Mouse (Mus musculus) kidney, embryonic 16.5 days (tissue): ENCODE data around the gene Dapl1. TPM values are rescaled to one million over a fixed set of nuclear protein-coding genes. Genes with fewer than 3 reads are reported as not detected.

Source experiments
- ATAC-seq: fragments of 200-750 bp; cut with Nextera tagmentation; 2 replicates; pipeline ENCODE4 v1.8.0; 2017; ENCODE audit warnings: moderate TSS enrichment; ENCODE audit not compliant: low FRiP score, low TSS enrichment
- H3K27ac ChIP-seq: fragments of 300-500 bp; sonication (generic); 2 replicates; pipeline ENCODE4 v1.5.1; 2014; ENCODE audit warnings: low read length
- H3K27me3 ChIP-seq: fragments of 300-500 bp; sonication (generic); 2 replicates; pipeline ENCODE4 v1.6.1; 2014; ENCODE audit warnings: low read length, control low read depth, mixed read lengths; ENCODE audit not compliant: insufficient read depth
- H3K36me3 ChIP-seq: fragments of 300-500 bp; sonication (generic); 2 replicates; pipeline ENCODE4 v1.6.1; 2014; ENCODE audit warnings: low read length, control low read depth, mixed read lengths; ENCODE audit not compliant: insufficient read depth
- H3K4me1 ChIP-seq: fragments of 300-500 bp; sonication (generic); 2 replicates; pipeline ENCODE4 v1.6.1; 2014; ENCODE audit warnings: low read length, control low read depth, mixed read lengths; ENCODE audit not compliant: insufficient read depth
- H3K4me2 ChIP-seq: fragments of 300-500 bp; sonication (generic); replicated peaks from 2 replicates; pipeline ENCODE4 v1.6.1; 2014; ENCODE audit warnings: low read depth, low read length
- H3K4me3 ChIP-seq: fragments of 300-500 bp; sonication (generic); 2 replicates; pipeline ENCODE4 v1.5.1; 2014; ENCODE audit warnings: mild to moderate bottlenecking, low read length
- H3K9ac ChIP-seq: fragments of 300-500 bp; sonication (generic); replicated peaks from 2 replicates; pipeline ENCODE4 v1.6.1; 2014; ENCODE audit warnings: low read length
- H3K9me3 ChIP-seq: fragments of 300-500 bp; sonication (generic); 2 replicates; pipeline ENCODE4 v1.6.1; 2016; ENCODE audit warnings: low read length, control low read depth
- WGBS: fragments of 180-500 bp; shearing (Covaris S2); extraction: QIAGEN DNeasy Blood & Tissue Kit; methylation state at CpG from one replicate; pipeline ENCODE4 v1.1.7; 2014; 5-methylcytosine and 5-hydroxymethylcytosine counted together
- polyA plus RNA-seq: library from polyadenylated mRNA; unstranded; fragments of >200 nt; fragmentation: Nextera tagmentation; extraction: Ambion mirVana; gene quantifications from 2 replicates; pipeline ENCODE4 v1.2.1, GENCODE M21; 2015

The Dapl1 gene
- polyA plus RNA-seq, 1 experiment from 2014 or later, result 4.6 TPM

DNA sequence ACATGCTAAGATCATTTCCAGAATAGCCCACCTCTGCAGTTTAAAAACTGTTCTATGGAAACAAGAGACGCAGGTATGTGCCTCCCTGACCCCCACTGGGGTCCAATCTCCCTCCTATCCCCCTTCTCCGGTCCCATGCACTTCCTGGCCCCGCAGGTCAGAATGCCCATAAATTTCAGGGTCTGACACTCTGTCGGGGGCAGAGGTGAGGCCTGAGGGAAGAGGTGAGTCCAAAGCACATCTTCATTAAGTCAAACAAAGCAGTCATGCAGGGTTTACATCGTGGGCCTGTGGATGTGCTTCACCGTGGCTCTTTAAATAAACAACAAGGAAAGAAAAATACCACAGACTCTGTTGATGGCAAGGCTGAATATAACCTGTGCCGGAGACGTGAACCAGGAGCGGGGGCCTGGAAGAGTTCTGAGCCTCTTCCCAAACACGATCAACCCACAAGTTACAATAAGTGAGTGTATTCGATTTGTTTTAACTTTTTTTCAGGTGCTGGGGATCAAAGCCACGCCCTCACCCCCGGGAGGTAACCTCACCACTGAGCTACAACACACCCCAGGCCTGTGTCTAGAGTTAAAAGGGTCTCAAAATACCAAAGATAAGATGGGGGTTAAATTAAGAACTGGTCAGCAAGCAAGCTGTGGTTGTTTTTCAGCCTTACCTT lies 59.9 kb downstream of the Dapl1 start:
- Histone ChIP-seq H3K4me2 (no peak overlapping the region), H3K4me3 (no peak overlapping the region), H3K27ac (peak overlapping the region; percentile 17; the same call in 1 of the 2 replicates), H3K36me3 (no peaks in the 10 kb centered on the region), H3K4me1 (peaks cover 36% of the 10 kb centered on the region), H3K9me3 (no peaks in the 10 kb centered on the region), H3K27me3 (no peaks in the 10 kb centered on the region), H3K9ac (no peak overlapping the region)
- peak; percentile 86 for ATAC-seq
- 19% methylated on average over 13 of the region's 13 CpGs for WGBS

DNA sequence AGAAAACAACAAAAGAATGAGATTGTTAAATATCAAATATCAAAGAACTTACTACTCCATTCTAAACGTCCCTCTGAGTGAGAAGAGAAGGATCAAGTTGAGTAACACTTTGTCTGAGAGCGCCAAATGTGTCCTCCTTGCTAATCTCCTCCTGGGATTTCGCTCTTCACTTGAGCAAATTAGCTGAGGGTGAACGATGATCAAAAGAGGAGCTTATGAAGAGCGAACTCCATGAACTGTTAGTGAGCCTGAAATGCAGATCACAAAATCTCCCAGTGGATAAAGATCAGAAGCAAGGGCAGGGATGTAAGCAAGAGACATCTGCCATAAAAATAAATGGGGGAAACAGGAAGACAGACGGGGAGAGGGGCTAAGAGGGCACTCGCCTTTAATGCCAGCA lies 60.5 kb downstream of the Dapl1 start:
- Histone ChIP-seq H3K4me3 (no peak overlapping the region), H3K4me1 (peaks cover 36% of the 10 kb centered on the region), H3K27ac (peak overlapping the region; percentile 66; the same call in 1 of the 2 replicates), H3K9me3 (no peaks in the 10 kb centered on the region), H3K36me3 (no peaks in the 10 kb centered on the region), H3K27me3 (no peaks in the 10 kb centered on the region), H3K9ac (0 out of 2 replicates have a peak overlapping the region, but pooled peaks have one; percentile 11), H3K4me2 (no peak overlapping the region)
- WGBS, result 31% methylated on average over 7 of the region's 7 CpGs
- ATAC-seq, result no peak

DNA sequence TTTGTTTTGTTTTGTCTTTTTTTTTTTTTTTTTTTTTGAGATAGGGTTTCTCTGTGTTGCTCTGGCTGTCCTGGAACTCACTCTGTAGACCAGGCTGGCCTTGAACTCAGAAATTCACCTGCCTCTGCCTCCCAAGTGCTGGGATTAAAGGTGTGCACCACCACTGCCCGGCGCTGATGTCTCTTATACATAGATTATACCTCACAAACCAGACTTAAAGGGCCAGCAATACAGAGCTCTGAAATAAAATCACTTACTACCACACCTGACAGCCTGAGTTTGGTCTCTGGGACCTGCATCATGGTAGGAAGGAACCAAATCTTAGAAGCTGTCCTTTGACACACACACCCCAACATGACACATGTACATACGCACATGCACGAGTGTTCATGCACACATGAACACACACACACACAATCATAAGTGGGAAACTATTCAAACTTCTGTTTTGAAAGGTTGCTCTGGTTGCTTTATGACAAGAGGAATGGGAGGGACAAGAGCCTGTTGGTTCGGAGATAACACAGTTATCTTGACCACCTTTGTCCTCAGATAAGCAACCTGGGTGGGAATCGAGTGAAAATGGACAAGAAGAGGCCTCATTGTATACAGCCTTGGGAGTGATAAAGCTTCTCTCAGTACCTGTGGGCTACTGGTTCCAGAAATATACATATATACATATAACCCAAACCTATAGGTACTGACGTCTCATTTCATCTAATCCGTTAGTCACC lies 63.1 kb downstream of the Dapl1 start:
- Histone ChIP-seq H3K4me2 (no peak overlapping the region), H3K4me3 (no peak overlapping the region), H3K4me1 (peaks cover 29% of the 10 kb centered on the region), H3K36me3 (no peaks in the 10 kb centered on the region), H3K27ac (no peak overlapping the region), H3K9me3 (no peaks in the 10 kb centered on the region), H3K27me3 (no peaks in the 10 kb centered on the region), H3K9ac (no peak overlapping the region)
- 89% methylated on average over 8 of the region's 8 CpGs for WGBS
- ATAC-seq, result no peak

GRCm38 (mm10) chr2:59552784-59553183 lies 68.3 kb downstream of the Dapl1 start:
- Histone ChIP-seq H3K27me3 (no peaks in the 10 kb centered on the region), H3K4me2 (no peak overlapping the region), H3K4me3 (no peak overlapping the region), H3K9me3 (no peaks in the 10 kb centered on the region), H3K4me1 (no peaks in the 10 kb centered on the region), H3K36me3 (no peaks in the 10 kb centered on the region), H3K9ac (no peak overlapping the region), H3K27ac (no peak overlapping the region)
- 30% methylated on average over 1 of the region's 1 CpGs for WGBS
- ATAC-seq, result no peak

DNA sequence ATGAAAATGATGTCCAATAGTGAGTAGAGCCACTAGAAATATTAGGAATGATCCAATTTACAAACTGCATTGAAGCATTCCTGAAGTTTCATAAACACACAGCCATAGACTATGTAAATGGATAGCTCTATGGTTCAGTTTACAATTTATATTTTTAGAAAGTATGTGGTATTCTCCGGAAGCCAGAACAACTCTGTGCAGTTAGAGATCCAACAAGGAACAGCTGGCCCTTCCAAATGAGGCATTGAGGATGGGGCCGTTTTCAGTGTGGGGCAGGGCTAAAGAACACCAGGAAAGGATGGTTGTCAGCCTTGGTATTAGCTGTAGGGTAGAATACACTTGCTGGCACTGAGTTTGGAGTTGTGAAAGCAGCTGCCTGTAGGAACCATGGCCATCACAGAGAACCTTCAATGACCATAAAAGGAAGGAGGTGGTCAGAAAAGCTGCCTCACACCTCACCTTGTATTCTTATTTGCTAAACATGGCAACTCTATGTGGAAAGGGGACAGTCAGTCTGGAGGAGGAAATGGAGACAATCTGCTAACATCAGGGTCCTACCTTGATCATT lies 70.0 kb downstream of the Dapl1 start:
- Histone ChIP-seq H3K9ac (no peak overlapping the region), H3K27ac (no peak overlapping the region), H3K9me3 (no peaks in the 10 kb centered on the region), H3K4me1 (no peaks in the 10 kb centered on the region), H3K4me2 (no peak overlapping the region), H3K36me3 (no peaks in the 10 kb centered on the region), H3K27me3 (no peaks in the 10 kb centered on the region), H3K4me3 (no peak overlapping the region)
- 77% methylated on average over 2 of the region's 2 CpGs for whole genome bisulfite sequencing
- no peak; the same call in 1 of the 2 replicates for ATAC-seq

Other genes with a start within 250 kb of the Dapl1 start
- 52.3 and 64.2 TPM in 2 replicates for gene Tanc1, start 127.4 kb downstream of the Dapl1 start, polyA plus RNA-seq